Mouse (Mus musculus) layer of hippocampus, adult 8-10 months (tissue): ENCODE measurements around the gene Skil. TPM values are rescaled to one million over a fixed set of nuclear protein-coding genes. Genes with fewer than 3 reads are reported as not detected.
A peak's percentile ranks its signal among the peaks of the same experiment; 100 is the strongest.
"Not testable (repeated sequence)": the region's sequence is repeated elsewhere in the genome, so short reads cannot be mapped to it uniquely, and the experiment has no call there.

Source experiments
- DNase-seq, 2 experiments: peaks; one replicate each; pipeline ENCODE4 v3.0.0; 2022; ENCODE audit warnings: low spot score in 2 of 2
- total RNA-seq, 4 experiments: library from RNA; stranded (reverse); gene quantifications; 2 replicates each; pipeline ENCODE4 v1.2.4; 2022

Gene Skil
- total RNA-seq, 4 experiments from 2014 or later, result 60.7 to 74.8 (median 65.5) TPM

- DNase-seq, result no peak
Measured at GRCm38 (mm10) chr3:31126848-31127247, 32.0 kb downstream of the Skil start.

GRCm38 (mm10) chr3:31129766-31130165 lies 34.9 kb downstream of the Skil start:
- DNase-seq, result no peak

- DNase-seq, result no peak
Measured at GRCm38 (mm10) chr3:31133664-31134063, 38.8 kb downstream of the Skil start.

GRCm38 (mm10) chr3:31134246-31134645 lies 39.4 kb downstream of the Skil start:
- DNase-seq, result no peak

- DNase-seq, result no peak
Measured at GRCm38 (mm10) chr3:31134696-31135095, 39.8 kb downstream of the Skil start.

- not testable (repeated sequence) for DNase-seq
Measured at GRCm38 (mm10) chr3:31136591-31136990, 41.7 kb downstream of the Skil start.

- peak in 1 of 2 experiments; percentile 75 for DNase-seq
Measured at GRCm38 (mm10) chr3:31138454-31139424, 43.9 kb downstream of the Skil start.

- DNase-seq, result no peak
Measured at GRCm38 (mm10) chr3:31141621-31142020, 46.8 kb downstream of the Skil start.

GRCm38 (mm10) chr3:31145222-31145621 lies 50.4 kb downstream of the Skil start:
- not testable (repeated sequence) for DNase-seq

DNA sequence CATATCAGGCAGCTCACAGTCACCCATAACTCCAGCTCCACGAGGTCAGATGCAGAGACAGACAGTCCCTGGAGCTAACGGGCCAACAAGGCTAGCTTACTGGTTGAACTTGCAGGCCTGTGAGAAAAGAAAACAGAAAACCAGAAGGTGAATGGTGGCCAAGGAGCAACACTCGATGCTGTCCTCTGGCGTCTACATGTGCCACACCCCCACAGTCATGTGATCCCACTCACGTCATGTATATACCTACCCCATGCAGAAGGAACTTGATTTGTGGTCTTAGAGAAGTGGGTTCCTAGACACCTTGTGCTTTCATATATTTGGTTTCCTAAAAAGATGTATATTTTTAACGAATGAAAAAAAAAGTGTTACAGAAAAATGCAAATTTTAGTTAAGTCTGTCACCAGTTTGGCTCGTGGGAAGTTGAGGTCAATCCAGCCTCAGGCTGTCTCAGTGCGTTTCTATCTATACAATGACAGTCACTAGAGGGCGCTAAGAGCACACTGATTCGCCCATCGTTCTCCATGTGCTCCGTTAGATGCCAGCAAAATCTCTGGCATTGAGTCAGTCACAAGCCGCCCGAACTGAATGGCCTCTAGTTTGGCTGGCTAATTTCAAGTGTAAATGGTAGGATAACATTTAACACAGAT lies 50.9 kb downstream of the Skil start:
- peak; percentile 70 to 85 for DNase-seq

GRCm38 (mm10) chr3:31148595-31148994 lies 53.7 kb downstream of the Skil start:
- DNase-seq, result no peak

DNA sequence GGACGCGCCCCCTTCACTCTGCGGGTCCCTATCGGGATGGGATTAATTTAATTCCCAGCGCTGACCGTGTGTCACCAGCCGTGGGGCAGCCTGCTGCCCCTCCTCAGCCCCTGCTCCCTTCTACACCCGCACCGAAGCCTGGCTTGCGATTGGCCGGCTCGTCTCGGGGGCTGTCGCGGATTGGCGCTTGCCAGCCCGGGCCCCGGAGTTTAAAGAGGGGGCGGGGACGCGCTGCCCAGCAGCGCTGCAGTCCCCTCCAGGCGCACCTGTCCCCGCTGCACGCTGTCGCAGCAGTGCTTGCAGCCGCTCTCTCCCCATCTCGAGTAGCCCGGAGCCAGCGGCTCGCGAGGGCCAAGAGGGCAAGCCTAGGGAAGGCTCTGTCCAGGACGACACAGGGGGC lies 54.8 kb downstream of the Skil start, which contains the start of gene Cldn11:
Cldn11 (plus strand) TSS at position 215 of the 400 bp plus-strand sequence.
- no peak for DNase-seq

- DNase-seq, result peak; percentile 29 to 40
Measured at GRCm38 (mm10) chr3:31152108-31152507, 57.2 kb downstream of the Skil start.

DNA sequence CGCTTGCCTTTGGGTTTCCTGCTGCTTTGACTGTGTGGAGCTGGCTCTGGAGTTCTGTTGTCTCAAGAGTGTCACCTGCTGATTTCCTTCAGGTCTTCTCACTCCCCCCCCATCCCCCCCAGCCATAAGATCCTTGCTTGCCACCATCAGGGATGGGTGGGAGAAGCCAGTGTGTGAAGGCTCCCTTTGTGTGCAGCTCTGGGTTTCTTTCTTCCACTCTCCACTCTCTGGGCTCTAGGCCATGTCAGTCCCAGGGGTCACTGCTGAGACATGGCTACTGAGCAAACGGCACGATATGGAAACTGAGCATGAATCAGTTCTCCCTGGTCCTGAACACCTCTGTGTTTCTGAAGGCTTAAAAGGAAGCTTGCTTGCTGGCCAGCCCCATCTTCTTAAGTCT lies 61.3 kb downstream of the Skil start:
- no peak for DNase-seq

DNA sequence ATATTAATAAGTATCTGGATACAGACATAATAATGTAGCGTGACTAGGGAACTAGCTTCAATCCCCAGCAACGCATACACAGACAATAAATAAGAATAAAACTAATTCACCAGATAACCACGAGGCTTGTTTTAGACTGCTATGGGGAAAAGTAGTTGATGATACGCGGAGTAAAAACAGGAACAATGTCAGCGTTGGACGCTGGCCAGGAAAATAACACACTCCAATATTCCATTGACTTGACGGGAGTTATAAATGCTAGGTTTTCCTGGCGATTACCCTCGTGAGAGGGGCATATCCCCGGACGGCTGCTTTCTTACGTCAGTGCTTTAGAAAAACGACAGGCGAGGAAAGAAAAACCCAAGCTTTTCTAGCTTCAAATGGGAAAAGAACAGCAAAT lies 62.9 kb downstream of the Skil start:
- DNase-seq, result no peak

DNA sequence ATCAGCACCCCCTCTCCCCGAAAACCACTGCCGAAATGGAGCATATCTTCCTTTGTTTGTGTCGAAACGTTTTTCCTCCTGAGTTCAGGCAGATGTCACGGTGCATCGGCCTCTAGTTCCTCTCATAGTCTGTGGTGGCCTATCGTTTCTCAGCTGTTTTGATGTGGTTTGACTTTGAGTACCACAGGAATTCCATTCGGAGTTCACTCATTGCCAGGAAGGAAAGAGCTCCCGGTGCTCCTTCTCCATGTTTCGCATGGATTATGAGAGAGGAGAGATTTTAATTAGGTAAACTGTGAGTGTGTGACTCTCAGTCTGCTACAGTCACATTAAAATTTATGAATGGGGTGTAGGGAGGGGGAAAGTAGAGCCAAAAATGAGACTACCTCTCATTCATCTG lies 65.2 kb downstream of the Skil start:
- DNase-seq, result no peak

DNA sequence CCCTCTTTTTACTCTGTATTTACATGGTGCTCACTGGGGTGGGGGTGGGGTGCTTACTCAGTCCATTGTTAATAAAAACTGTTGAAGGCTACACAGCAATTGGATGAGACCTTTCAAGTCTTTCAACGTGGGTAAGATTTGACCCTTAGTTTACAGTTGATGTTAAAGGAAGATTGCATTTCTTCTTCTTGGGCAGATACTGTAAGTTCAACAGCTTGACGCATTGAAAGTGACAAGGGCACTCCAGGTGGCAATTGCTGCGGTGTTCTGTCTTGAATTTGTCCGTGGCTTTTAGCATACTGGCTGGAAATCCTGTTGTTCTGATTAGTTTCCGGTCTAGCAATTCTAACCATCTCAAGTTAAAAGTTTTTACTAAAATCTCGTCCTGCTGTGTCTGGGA lies 66.5 kb downstream of the Skil start:
- no peak for DNase-seq

GRCm38 (mm10) chr3:31162860-31163259 lies 68.0 kb downstream of the Skil start:
- no peak for DNase-seq

DNA sequence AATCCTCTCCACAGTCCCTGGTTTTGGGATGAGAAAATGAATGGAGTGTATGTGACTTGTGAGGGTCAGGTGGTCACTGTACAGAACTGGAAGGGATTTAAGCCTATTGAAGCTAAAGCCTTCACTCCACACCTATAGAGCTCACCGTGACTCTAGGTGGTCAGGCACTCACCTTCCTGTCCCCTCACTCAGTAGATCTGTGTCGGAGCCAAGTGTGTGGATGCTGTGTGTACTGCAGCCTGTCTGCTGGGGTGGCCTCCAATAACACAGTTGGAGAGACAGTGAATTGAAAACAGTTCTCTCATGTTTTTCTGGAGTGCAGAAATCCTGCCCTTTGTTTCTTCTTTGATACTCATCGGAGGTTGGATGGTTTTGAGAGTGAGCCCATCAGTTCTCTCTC lies 70.9 kb downstream of the Skil start:
- DNase-seq, result no peak

GRCm38 (mm10) chr3:31166365-31166871 lies 71.6 kb downstream of the Skil start:
- peak; percentile 54 to 80 for DNase-seq
